Mouse (Mus musculus) neural tube, embryonic 13.5 days (tissue): ENCODE results near the gene Lrrc8b. TPM values are rescaled to one million over a fixed set of nuclear protein-coding genes. Genes with fewer than 3 reads are reported as not detected.
A peak's percentile ranks its signal among the peaks of the same experiment; 100 is the strongest.

ENCODE experiments used
- ATAC-seq: fragments of 200-750 bp; cut with Nextera tagmentation; 2 replicates; pipeline ENCODE4 v1.8.0; 2017; ENCODE audit warnings: low read depth, mild to moderate bottlenecking, moderate TSS enrichment, moderate library complexity
- H3K27ac ChIP-seq: fragments of 300-500 bp; sonication (generic); replicated peaks from 2 replicates; pipeline ENCODE4 v1.5.1; 2015; ENCODE audit warnings: moderate library complexity, mild to moderate bottlenecking, inconsistent platforms
- H3K27me3 ChIP-seq: fragments of 300-500 bp; sonication (generic); 2 replicates; pipeline ENCODE4 v1.6.1; 2015; ENCODE audit warnings: mild to moderate bottlenecking, inconsistent platforms
- H3K36me3 ChIP-seq: fragments of 300-500 bp; sonication (generic); 2 replicates; pipeline ENCODE4 v1.6.1; 2015; ENCODE audit warnings: mild to moderate bottlenecking, inconsistent platforms
- H3K4me1 ChIP-seq: fragments of 300-500 bp; sonication (generic); replicated peaks from 2 replicates; pipeline ENCODE4 v1.6.1; 2015; ENCODE audit warnings: inconsistent platforms
- H3K4me2 ChIP-seq: fragments of 300-500 bp; sonication (generic); 2 replicates; pipeline ENCODE4 v1.6.1; 2015; ENCODE audit warnings: inconsistent platforms, mild to moderate bottlenecking, moderate library complexity
- H3K4me3 ChIP-seq: fragments of 300-500 bp; sonication (generic); 2 replicates; pipeline ENCODE4 v1.5.1; 2015; ENCODE audit warnings: mild to moderate bottlenecking, inconsistent platforms
- H3K9ac ChIP-seq: fragments of 300-500 bp; sonication (generic); 2 replicates; pipeline ENCODE4 v1.6.1; 2015; ENCODE audit warnings: moderate library complexity, mild to moderate bottlenecking, inconsistent platforms
- H3K9me3 ChIP-seq: fragments of 300-500 bp; sonication (generic); 2 replicates; pipeline ENCODE4 v1.6.1; 2016; ENCODE audit warnings: inconsistent platforms
- WGBS: fragments of 180-500 bp; shearing (Covaris S2); methylation state at CpG from one replicate; pipeline ENCODE4 v1.1.7; 2015; 5-methylcytosine and 5-hydroxymethylcytosine counted together
- polyA plus RNA-seq: library from polyadenylated mRNA; unstranded; fragments of >200 nt; fragmentation: Nextera tagmentation; extraction: Ambion mirVana; gene quantifications from 2 replicates; pipeline ENCODE4 v1.2.1, GENCODE M21; 2015

Lrrc8b gene
- polyA plus RNA-seq, 1 experiment from 2014 or later = 13.5 TPM

GRCm38 (mm10) chr5:105508813-105509212, 93.2 kb downstream of the Lrrc8b start:
- Histone ChIP-seq H3K9ac (no peak overlapping the region), H3K9me3 (no peaks in the 10 kb centered on the region), H3K27me3 (no peaks in the 10 kb centered on the region), H3K27ac (no peak overlapping the region), H3K4me2 (no peak overlapping the region), H3K36me3 (no peaks in the 10 kb centered on the region), H3K4me3 (no peak overlapping the region), H3K4me1 (no peaks in the 10 kb centered on the region)
- no peak for ATAC-seq
- WGBS = 90% methylated on average over 6 of the region's 6 CpGs

GRCm38 (mm10) chr5:105512297-105512696, 96.7 kb downstream of the Lrrc8b start:
- Histone ChIP-seq H3K4me1 (no peaks in the 10 kb centered on the region), H3K27ac (no peak overlapping the region), H3K4me2 (no peak overlapping the region), H3K27me3 (0 out of 2 replicates have a peak, but pooled peaks cover 1% of the 10 kb centered on the region), H3K36me3 (no peaks in the 10 kb centered on the region), H3K9ac (no peak overlapping the region), H3K9me3 (no peaks in the 10 kb centered on the region), H3K4me3 (no peak overlapping the region)
- no peak for ATAC-seq
- 76% methylated on average over 4 of the region's 4 CpGs for WGBS

- no peaks in the 10 kb centered on the region for H3K9me3 ChIP-seq
- 74% methylated on average over 6 of the region's 6 CpGs for WGBS
- no peak for ATAC-seq
Measured at GRCm38 (mm10) chr5:105515532-105515931, 100.0 kb downstream of the Lrrc8b start.

GRCm38 (mm10) chr5:105516290-105516689, 100.7 kb downstream of the Lrrc8b start:
- Histone ChIP-seq H3K36me3 (no peaks in the 10 kb centered on the region), H3K4me2 (no peak overlapping the region), H3K9ac (no peak overlapping the region), H3K27ac (no peak overlapping the region), H3K4me1 (peaks cover 26% of the 10 kb centered on the region), H3K27me3 (0 out of 2 replicates have a peak, but pooled peaks cover 2% of the 10 kb centered on the region), H3K9me3 (no peaks in the 10 kb centered on the region), H3K4me3 (no peak overlapping the region)
- ATAC-seq = no peak
- 66% methylated on average over 3 of the region's 3 CpGs for WGBS

More at GRCm38 (mm10) chr5:105515532-105515931, 100.0 kb downstream of the Lrrc8b start:
- Histone ChIP-seq H3K4me2 (no peak overlapping the region), H3K9ac (no peak overlapping the region), H3K36me3 (no peaks in the 10 kb centered on the region), H3K27me3 (0 out of 2 replicates have a peak, but pooled peaks cover 2% of the 10 kb centered on the region), H3K4me1 (peaks cover 19% of the 10 kb centered on the region), H3K27ac (no peak overlapping the region), H3K4me3 (no peak overlapping the region)

- Histone ChIP-seq H3K4me1 (peaks cover 26% of the 10 kb centered on the region), H3K4me3 (peak overlapping the region; percentile 71), H3K27me3 (0 out of 2 replicates have a peak, but pooled peaks cover 2% of the 10 kb centered on the region), H3K27ac (no peak overlapping the region), H3K9me3 (no peaks in the 10 kb centered on the region), H3K9ac (peak overlapping the region; percentile 89; the same call in 1 of the 2 replicates), H3K36me3 (no peaks in the 10 kb centered on the region), H3K4me2 (peak overlapping the region; percentile 90)
- ATAC-seq = no peak
- WGBS = 16% methylated on average over 7 of the region's 7 CpGs
Measured at GRCm38 (mm10) chr5:105517992-105518625, 102.5 kb downstream of the Lrrc8b start.

GRCm38 (mm10) chr5:105518626-105519095, 103.1 kb downstream of the Lrrc8b start:
- H3K4me1 ChIP-seq = peaks cover 26% of the 10 kb centered on the region
- no peaks in the 10 kb centered on the region for H3K36me3 ChIP-seq
- peak; percentile 57 for ATAC-seq
- peak overlapping the region; percentile 85 for H3K27ac ChIP-seq
- WGBS = 0% methylated on average over 16 of the region's 16 CpGs
- peak overlapping the region; percentile 89 for H3K9ac ChIP-seq
- H3K27me3 ChIP-seq = 0 out of 2 replicates have a peak, but pooled peaks cover 2% of the 10 kb centered on the region
- no peaks in the 10 kb centered on the region for H3K9me3 ChIP-seq
- peak overlapping the region; percentile 90 for H3K4me2 ChIP-seq
- H3K4me3 ChIP-seq = peak overlapping the region; percentile 71

- WGBS = under 1% methylated on average over 91 of the region's 93 CpGs
- Histone ChIP-seq H3K27me3 (0 out of 2 replicates have a peak, but pooled peaks cover 2% of the 10 kb centered on the region), H3K4me2 (peak within 1 kb of the TSS; percentile 90), H3K9me3 (no peaks in the 10 kb centered on the region), H3K36me3 (no peaks in the 10 kb centered on the region), H3K4me1 (peaks cover 26% of the 10 kb centered on the region), H3K4me3 (peak within 1 kb of the TSS; percentile 71), H3K27ac (peak within 1 kb of the TSS; percentile 85), H3K9ac (peak within 1 kb of the TSS; percentile 89)
- peak; percentile 94 for ATAC-seq
Measured at GRCm38 (mm10) chr5:105519096-105519975, 103.8 kb downstream of the Lrrc8b start, which contains the start of gene Lrrc8c. TSS of gene Lrrc8c (plus strand) at chr5:105519388.

- Histone ChIP-seq H3K9me3 (no peaks in the 10 kb centered on the region), H3K9ac (peak overlapping the region; percentile 89), H3K27ac (peak overlapping the region; percentile 85; the same call in 1 of the 2 replicates), H3K27me3 (0 out of 2 replicates have a peak, but pooled peaks cover 2% of the 10 kb centered on the region), H3K4me2 (peak overlapping the region; percentile 90), H3K36me3 (no peaks in the 10 kb centered on the region), H3K4me1 (peaks cover 26% of the 10 kb centered on the region), H3K4me3 (peak overlapping the region; percentile 71)
- 9% methylated on average over 5 of the region's 5 CpGs for WGBS
- ATAC-seq = peak; percentile 13
Measured at GRCm38 (mm10) chr5:105519976-105520300, 104.4 kb downstream of the Lrrc8b start.

- Histone ChIP-seq H3K4me2 (peak overlapping the region; percentile 90), H3K27ac (no peak overlapping the region), H3K4me1 (peaks cover 26% of the 10 kb centered on the region), H3K4me3 (peak overlapping the region; percentile 71), H3K36me3 (no peaks in the 10 kb centered on the region), H3K9me3 (no peaks in the 10 kb centered on the region), H3K27me3 (0 out of 2 replicates have a peak, but pooled peaks cover 2% of the 10 kb centered on the region), H3K9ac (peak overlapping the region; percentile 89)
- WGBS = 65% methylated on average over 9 of the region's 9 CpGs
- ATAC-seq = no peak
Measured at GRCm38 (mm10) chr5:105520442-105520965, 104.9 kb downstream of the Lrrc8b start.

GRCm38 (mm10) chr5:105523452-105523851, 107.9 kb downstream of the Lrrc8b start:
- Histone ChIP-seq H3K9ac (no peak overlapping the region), H3K4me2 (no peak overlapping the region), H3K4me3 (no peak overlapping the region), H3K27ac (no peak overlapping the region), H3K4me1 (peaks cover 19% of the 10 kb centered on the region), H3K36me3 (0 out of 2 replicates have a peak, but pooled peaks cover 10% of the 10 kb centered on the region), H3K27me3 (no peaks in the 10 kb centered on the region), H3K9me3 (no peaks in the 10 kb centered on the region)
- 81% methylated on average over 3 of the region's 3 CpGs for WGBS
- ATAC-seq = no peak

- peaks cover 13% of the 10 kb centered on the region for H3K4me1 ChIP-seq
- H3K4me2 ChIP-seq = no peak overlapping the region
- WGBS = 95% methylated on average over 12 of the region's 12 CpGs
- no peaks in the 10 kb centered on the region for H3K27me3 ChIP-seq
- no peak overlapping the region for H3K4me3 ChIP-seq
- H3K27ac ChIP-seq = no peak overlapping the region
- H3K36me3 ChIP-seq = 0 out of 2 replicates have a peak, but pooled peaks cover 10% of the 10 kb centered on the region
- H3K9ac ChIP-seq = no peak overlapping the region
- no peak for ATAC-seq
- no peaks in the 10 kb centered on the region for H3K9me3 ChIP-seq
Measured at GRCm38 (mm10) chr5:105525004-105525403, 109.4 kb downstream of the Lrrc8b start.
